Mouse (Mus musculus) layer of hippocampus, adult 11-12 months (tissue): ENCODE measurements around the gene Hoxc11.

Experiments
- DNase-seq: peaks from one replicate; pipeline ENCODE4 v3.0.0; 2022; ENCODE audit warnings: low spot score

The Hoxc11 gene

DNA sequence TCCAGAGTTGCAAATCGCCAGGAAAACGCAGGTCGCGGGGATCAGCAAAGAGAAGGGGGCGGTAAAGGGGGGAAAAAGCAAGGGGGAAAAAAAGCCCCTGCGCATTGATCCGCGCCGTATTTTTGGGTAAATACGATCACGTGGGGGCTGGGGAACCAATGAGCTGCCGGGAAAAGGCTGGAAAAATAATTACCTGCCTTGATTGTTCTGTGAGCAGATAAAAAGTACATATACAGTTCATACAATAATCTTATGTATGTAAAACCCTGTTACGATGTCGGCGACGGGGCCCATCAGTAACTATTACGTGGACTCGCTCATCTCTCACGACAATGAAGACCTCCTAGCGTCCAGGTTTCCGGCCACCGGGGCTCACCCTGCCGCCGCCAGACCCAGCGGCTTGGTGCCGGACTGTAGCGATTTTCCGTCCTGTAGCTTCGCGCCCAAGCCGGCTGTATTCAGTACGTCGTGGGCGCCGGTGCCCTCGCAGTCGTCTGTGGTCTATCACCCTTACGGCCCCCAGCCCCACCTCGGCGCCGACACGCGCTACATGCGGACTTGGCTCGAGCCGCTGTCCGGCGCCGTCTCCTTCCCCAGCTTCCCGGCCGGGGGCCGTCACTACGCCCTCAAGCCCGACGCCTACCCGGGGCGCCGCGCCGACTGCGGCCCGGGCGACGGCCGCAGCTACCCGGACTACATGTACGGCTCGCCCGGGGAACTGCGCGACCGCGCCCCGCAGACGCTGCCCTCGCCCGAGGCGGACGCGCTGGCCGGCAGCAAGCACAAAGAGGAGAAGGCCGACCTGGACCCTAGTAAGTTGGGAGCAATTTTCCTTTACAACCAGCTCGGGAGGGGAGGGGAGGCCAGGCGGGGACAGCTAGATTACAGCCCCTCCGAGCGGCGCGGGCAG is 27.4 kb downstream of the Hoxc11 start:
- no peak for DNase-seq

GRCm38 (mm10) chr15:102983716-102984115 is 29.5 kb downstream of the Hoxc11 start:
- no peak for DNase-seq

- DNase-seq: no peak
These were observed 30.3 kb downstream of the Hoxc11 start for GRCm38 (mm10) chr15:102984521-102984920.

DNA sequence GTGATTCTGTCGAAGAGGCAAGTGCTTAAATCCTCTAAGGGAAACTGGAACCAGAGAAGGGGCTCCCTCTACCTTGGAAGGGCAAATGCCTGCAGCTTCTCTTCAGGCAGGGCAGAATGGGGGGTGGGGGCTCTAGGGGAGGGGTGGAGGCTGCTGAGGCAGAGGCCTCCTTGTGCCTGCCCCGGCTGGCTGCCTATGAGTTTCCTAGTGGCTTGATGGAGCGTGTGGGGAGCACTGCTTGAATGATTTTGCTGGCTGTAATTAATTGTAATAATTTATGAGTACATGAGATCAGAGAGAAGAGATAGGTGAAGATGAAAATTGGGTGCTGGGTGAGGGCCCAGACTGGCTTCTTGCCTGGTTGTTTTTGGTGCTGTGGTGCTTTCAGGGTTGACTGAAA is 30.7 kb downstream of the Hoxc11 start:
- DNase-seq: no peak

DNA sequence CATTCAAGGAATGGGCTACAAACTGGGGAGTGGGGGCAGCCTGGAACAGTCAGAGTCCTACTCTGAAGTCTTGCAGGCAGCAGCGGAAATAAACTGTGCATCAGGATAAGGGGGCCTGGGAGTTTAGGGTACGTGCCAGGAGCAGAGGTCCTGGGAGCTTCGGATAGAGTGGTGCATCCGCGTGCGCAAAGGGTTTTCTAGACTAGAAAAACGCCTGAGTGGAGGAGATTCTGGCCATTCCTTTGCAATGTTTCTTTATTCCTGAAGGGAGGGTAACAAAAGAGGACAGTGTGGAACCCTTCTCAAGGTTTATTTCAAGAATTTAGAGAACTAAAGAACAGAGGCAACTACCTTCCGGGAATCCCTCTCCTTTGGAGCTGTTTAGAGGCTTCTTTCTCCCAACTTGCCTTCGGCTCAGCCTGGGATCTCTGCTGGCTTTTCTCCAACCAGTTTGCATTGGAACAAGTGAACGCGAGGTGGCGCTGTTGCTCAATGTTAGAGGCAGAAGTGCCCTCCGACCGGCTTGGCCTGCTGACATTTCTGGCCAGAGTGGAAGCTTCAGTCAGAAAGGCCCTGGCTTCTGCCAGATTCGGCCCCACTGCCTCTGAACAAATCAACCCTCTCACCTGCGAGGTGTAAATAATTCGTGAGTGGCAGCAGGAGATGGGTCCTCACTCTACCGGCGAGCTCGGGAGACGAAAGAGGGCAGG is 33.1 kb downstream of the Hoxc11 start:
- DNase-seq: peak; percentile 89

GRCm38 (mm10) chr15:102988078-102988477 is 33.9 kb downstream of the Hoxc11 start:
- no peak for DNase-seq

GRCm38 (mm10) chr15:102990461-102991397 is 36.5 kb downstream of the Hoxc11 start, which contains the start of gene Hoxc8:
Gene Hoxc8 (plus strand): TSS chr15:102990607.
- DNase-seq: no peak

GRCm38 (mm10) chr15:102991782-102992181 is 37.6 kb downstream of the Hoxc11 start:
- DNase-seq: no peak

DNA sequence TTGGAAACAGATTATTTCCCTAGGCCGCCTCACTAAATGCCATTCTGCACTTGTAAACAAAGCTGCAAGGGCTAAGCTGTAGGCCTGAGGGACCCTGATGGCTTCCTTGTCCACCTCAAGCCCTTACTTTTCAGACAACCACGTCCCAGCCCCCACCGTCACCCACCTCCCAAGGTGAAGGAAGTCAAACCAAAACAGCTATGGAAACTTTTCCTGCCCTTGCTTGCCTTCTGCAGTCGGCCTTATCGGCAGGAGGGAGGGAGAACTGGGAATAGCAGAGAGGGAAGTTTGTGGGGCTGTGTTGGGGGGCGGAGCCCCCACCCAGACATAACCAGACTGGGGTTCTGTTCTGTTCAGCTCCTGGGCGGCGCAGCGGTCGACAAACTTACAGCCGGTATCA is 38.0 kb downstream of the Hoxc11 start:
- no peak for DNase-seq

DNA sequence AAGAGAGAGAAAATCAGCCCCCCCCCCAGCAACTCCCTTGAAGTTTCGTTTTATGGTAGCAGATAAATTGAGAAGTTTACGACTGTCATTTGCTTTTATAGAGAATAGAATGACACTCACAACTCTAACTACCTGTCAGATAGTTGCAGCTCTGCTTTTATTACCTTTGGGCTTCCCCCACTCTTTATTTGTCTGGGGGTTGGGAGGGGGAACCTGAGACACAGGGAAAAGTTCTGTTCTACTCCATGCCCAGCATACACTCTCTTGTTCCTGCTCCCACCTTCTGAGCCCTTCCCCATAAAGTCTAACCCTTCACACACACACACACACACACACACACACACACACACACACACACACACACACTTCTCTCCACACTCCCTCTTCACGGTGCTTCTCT is 38.6 kb downstream of the Hoxc11 start:
- DNase-seq: no peak

GRCm38 (mm10) chr15:102996548-102996947 is 42.3 kb downstream of the Hoxc11 start:
- DNase-seq: no peak

GRCm38 (mm10) chr15:102997431-102997830 is 43.2 kb downstream of the Hoxc11 start:
- no peak for DNase-seq

GRCm38 (mm10) chr15:102997939-102998355 is 43.7 kb downstream of the Hoxc11 start, which contains the start of gene Hoxc6:
Gene Hoxc6 (plus strand): TSS chr15:102998257.
- no peak for DNase-seq

- no peak for DNase-seq
These were observed 44.5 kb downstream of the Hoxc11 start for GRCm38 (mm10) chr15:102998608-102999182.

GRCm38 (mm10) chr15:102999183-102999831 is 45.1 kb downstream of the Hoxc11 start:
- no peak for DNase-seq

DNA sequence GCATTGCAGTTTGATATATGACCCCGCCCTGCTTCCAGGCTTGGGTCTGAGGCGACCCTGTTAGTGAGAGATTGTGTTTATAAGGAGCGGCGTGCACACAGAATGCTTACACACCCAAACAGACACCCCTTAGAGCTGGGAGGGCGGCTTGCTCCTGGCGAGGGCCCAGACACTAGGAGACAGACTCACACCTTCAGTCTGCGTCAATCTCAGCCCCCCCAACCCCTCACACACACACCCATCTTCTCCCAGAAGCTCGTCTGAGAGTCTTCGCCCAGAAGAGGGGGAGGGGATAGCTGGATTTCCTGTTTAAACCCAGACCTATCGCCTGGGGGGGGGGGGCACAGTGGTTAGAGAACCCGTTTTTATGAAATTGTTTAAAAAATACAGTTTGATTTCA is 45.7 kb downstream of the Hoxc11 start:
- DNase-seq: no peak

- DNase-seq: no peak
These were observed 46.3 kb downstream of the Hoxc11 start for GRCm38 (mm10) chr15:103000501-103000901.

GRCm38 (mm10) chr15:103001370-103001769 is 47.1 kb downstream of the Hoxc11 start:
- no peak for DNase-seq

GRCm38 (mm10) chr15:103002156-103002555 is 47.9 kb downstream of the Hoxc11 start:
- DNase-seq: no peak

GRCm38 (mm10) chr15:103002821-103003448 is 48.7 kb downstream of the Hoxc11 start:
- DNase-seq: no peak

DNA sequence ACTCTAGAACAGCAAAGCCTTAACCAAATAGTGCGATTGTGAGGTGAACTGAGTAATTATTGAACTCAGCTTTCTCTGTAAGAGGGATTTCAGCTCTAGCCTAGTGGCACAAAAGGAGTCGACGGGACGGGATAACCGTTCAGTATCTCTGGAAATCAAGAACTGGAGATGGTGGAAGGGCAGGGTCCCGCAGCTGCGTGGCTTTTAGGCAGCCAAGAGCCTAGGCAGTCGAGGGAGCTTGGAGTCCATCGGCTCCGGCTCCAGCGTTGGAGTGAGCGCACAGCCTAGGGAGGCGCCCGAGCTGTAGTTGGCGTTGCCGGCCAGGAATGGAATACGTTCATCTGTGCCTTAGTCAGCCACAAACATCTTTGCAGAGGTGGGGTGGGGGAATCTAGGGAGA is 51.1 kb downstream of the Hoxc11 start:
- no peak for DNase-seq
